Mouse (Mus musculus) left cerebral cortex, adult 2 months (tissue): ENCODE results near the gene Fosl1. TPM values are rescaled to one million over a fixed set of nuclear protein-coding genes. Genes with fewer than 3 reads are reported as not detected.

ENCODE experiments used
- DNase-seq, 2 experiments: peaks; one replicate each; pipeline ENCODE4 v3.0.0; 2021 to 2022; ENCODE audit warnings: low spot score in 2 of 2, mixed read lengths in 1 of 2; ENCODE audit errors: extremely low spot score in 1 of 2
- H3K27ac ChIP-seq: fragments of 200-600 bp; 2 replicates; pipeline ENCODE4 v1.8.1; 2022
- H3K4me3 ChIP-seq: fragments of 200-600 bp; 2 replicates; pipeline ENCODE4 v1.8.1; 2022
- CTCF ChIP-seq: fragments of 200-600 bp; IDR thresholded peaks from 2 replicates; pipeline ENCODE4 v1.8.1; 2022; ENCODE audit warnings: antibody characterized with exemption, mild to moderate bottlenecking, moderate library complexity
- intact Hi-C: fragments of 180-260 bp; cut with DNase I; formaldehyde crosslinking; loops from one replicate; pipeline ENCODE4 v1.15.1; 2025
- total RNA-seq, 2 experiments: library from RNA; stranded (reverse); gene quantifications; 2 replicates each; pipeline ENCODE4 v1.2.3; 2021

Gene Fosl1
- total RNA-seq, 2 experiments from 2014 or later, result 0.65 TPM; not detected in 1

DNA sequence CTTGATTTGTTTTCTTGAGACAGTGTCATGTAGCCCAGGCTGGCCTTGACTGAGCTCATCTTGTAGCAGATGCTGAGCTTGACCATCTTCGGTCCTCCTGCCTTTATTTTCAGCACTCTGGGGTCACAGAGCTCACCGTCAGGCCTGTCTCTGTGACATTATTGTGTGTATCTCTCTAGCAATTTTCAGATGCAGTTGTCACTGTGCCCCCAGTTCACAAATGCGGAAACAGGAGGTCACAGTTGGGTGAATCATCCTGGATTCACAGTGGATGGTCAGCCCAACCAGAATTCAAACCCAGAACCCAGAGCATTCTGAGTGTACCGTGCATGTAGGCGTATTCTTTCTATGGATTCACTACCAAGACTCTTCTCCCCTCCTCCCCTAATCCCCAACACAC lies 1.6 kb upstream of the Fosl1 start:
- Histone ChIP-seq H3K4me3 (no peak overlapping the region), H3K27ac (no peak overlapping the region)
- no peak for TF ChIP-seq CTCF
- no peak for DNase-seq
- intact Hi-C loops, result no loop called here

DNA sequence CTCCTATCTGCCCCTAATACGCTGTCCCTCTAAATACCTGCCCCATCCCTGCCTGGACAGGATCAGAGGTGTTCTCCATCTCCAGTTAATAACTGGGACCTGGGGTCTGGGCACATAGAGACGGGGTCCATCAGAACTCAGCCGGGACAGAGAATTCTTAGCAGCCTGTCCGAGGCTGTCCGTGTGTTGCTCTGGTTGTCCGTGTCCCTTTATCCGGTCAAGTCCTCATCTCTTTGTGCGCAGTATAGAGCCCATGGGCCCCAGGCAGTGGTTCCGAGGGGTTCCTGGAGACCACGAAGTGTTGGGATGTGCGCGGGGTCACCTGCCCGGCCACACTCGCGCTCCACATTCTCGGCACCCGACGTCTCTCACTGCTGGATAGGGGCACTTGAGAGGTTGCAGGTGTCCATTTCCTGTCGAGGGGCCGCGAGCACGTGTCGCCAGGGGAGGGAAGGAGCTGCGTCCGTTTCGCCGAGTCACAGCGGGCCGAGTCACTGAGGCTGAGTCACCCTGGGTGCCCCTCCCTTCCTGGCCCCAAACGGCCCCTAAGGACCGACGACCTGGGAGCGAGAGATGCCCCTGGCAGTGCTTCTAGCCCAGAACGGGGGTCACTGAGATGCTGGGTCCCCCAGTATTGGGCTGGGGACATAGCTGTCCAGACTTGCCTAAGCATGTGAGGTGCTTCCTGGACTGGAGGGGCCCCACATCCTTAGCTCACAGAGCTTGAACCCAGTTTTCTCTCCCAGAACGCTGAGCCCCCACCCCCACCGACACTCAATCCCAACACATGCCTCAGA lies 1.2 kb downstream of the Fosl1 start:
- DNase-seq, result no peak
- Histone ChIP-seq H3K27ac (no peak overlapping the region), H3K4me3 (peak overlapping the region; percentile 66; the same call in 1 of the 2 replicates)
- no peak for TF ChIP-seq CTCF
- intact Hi-C loops, result no loop called here

DNA sequence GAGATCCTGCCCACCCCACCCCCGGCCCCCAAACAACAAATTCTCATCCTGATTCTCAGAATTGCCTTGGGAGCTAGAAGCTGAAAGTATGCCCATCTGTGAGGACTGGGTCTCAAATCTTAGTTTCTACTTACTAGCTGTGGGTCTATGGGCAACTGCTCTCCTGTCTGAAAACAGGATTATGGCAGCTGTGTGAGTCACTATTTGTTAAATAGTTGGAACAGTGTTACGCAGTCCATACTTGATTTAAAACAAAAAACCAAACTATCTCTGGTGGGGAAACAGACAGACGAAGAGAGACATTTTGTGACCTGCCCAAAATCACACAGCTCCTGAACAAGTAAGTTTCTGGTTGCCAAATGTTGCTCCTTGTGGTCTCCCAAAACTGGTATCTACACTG lies 2.3 kb downstream of the Fosl1 start:
- Histone ChIP-seq H3K27ac (no peak overlapping the region), H3K4me3 (no peak overlapping the region)
- TF ChIP-seq CTCF, result no peak
- DNase-seq, result no peak
- intact Hi-C loops, result no loop called here

DNA sequence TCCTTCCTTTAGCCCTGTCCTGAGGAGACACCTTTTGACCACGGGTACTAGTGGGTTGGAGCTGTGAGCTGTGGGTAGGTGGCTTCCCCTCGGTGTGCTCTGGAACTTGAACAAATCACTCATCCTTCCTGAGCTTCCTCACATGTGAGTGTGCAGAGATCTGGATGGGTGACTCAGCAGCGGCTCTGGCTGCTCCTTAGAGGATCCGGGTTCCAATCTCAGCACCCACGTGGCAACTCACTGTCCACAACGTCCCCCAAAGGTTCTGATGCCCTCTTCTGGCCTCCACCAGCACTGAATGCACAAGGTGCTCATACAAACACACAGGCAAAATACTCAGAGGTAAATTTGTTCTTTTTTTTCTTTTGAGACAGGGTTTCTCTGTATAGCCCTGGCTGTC lies 4.4 kb downstream of the Fosl1 start:
- H3K27ac ChIP-seq, result no peak overlapping the region
- no peak; the same call in 1 of the 2 replicates for TF ChIP-seq CTCF
- H3K4me3 ChIP-seq, result no peak overlapping the region
- intact Hi-C loops, result no loop called here
- DNase-seq, result no peak

DNA sequence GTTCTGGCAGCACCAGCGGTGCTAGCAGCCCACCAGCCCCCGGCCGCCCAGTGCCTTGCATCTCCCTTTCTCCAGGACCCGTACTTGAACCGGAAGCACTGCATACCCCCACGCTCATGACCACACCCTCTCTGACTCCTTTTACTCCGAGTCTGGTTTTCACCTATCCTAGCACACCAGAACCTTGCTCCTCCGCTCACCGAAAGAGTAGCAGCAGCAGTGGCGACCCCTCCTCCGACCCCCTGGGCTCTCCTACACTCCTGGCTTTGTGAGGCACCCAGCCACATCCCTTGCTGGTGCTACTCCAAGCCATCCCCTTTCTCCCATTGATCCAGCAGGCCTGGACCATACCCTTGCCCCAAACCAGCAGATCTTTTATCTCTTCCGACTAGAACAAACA lies 7.7 kb downstream of the Fosl1 start:
- no peak for DNase-seq
- Histone ChIP-seq H3K4me3 (peak overlapping the region; percentile 63), H3K27ac (no peak overlapping the region)
- no peak for TF ChIP-seq CTCF
- intact Hi-C loops, result no loop called here

DNA sequence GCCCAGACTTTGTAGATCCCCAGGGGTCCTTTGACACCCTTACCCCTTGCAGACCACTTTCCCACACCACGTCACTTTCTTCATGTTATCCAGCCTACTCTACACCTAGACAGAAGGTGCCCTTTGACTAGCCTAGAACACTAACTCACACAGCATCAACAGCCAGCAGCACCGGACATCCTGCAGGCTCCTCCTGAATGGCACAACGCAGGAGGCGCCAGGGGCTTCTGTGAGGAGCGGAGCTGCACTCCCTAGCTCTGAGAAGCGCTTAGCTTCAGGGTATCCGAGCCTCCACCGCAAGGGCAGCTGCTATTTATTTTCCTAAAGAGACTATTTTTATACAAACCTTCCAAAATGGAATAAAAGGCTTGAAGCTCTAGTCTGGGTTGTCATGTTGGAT lies 8.2 kb downstream of the Fosl1 start:
- H3K4me3 ChIP-seq, result peak overlapping the region; percentile 63
- H3K27ac ChIP-seq, result peak overlapping the region; percentile 99
- DNase-seq, result no peak
- intact Hi-C loops, result no loop called here
- no peak for TF ChIP-seq CTCF

DNA sequence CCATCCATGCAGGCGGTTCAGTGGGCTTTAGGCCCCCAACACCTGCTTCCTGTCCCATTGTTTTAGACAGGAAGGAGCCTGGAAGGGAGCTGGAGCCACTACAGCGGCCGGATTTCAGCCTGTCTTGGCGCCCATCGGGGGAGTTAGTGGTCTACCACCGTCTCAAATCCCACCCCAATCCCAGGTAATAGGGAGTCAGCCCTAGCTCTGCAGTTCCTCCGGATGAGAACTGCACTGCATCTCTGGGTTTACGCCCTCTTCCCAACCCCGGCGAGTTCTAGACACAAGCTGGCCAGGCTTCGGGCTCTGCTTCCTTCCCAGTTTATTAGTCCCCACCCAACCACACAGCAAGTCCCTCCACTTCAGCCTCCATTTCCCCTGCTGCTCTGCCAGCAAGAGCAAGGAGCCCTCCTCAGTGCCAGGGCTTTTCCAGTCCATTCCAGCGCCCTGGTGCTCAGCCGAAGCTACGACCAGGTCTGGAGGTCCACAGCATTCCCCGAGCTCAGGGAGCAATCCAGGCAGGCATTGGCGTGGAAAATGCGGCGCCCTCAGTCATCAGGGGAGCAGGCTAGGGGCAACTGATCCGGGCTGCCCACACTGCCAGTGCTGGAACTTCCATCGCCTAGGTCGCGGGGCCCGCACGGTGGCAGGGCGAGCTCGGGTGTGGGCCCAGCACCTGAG lies 9.0 kb downstream of the Fosl1 start:
- no peak for TF ChIP-seq CTCF
- intact Hi-C loops, result loop anchor here (2.0 kb wide), 2 partner anchors 32 kb away; partner anchors contain the start of genes AI837181, Drap1 and Mus81
- no peak for DNase-seq
- Histone ChIP-seq H3K27ac (peak overlapping the region; percentile 99), H3K4me3 (peak overlapping the region; percentile 63)

DNA sequence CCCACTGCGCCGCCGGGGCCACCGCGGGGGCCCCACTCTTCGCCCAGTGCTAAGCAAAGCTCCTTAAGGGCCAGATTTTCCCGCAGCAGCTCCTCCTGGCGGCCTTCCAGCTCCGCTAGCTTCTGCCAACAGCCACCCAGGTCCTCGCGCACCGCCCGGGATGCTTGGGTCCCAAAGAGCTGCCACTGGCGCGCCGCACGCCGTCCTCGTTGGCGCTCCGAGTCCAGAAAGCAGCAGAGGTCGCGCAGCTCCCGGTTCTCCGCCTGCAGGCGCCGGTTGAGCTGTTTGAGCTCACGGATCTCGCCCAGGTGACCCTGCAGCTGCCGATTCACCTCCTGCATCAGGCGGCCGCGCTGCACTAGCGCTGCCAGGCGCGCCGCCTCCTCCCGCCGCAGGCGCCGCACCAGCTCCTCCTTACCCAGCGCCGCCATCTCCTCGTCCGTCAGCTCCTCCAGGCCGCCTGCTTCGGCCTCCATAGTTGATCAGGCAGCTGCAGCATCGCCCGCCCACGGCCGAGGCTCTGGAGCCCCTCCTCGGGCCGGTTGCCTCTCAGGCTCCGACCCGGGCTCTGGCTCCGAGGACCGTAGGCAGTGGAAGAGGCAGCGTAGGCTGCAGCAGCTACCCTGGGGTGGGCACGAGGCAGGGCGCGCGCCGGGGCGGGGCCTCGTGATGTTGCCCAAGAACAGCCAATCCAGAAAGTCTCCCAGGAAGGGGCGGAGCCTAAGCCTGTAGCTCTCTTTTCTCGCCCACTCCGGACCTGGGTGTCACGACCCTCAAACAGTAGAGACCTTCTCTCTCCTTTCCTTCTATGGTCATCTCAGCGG lies 9.8 kb downstream of the Fosl1 start:
- Histone ChIP-seq H3K27ac (peak overlapping the region; percentile 99), H3K4me3 (peak overlapping the region; percentile 63)
- intact Hi-C loops, result loop anchor here (2.0 kb wide), 2 partner anchors 32 kb away; partner anchors contain the start of genes AI837181, Drap1 and Mus81
- TF ChIP-seq CTCF, result no peak; the same call in none of the 2 replicates
- peak; percentile 94 to 96 for DNase-seq

DNA sequence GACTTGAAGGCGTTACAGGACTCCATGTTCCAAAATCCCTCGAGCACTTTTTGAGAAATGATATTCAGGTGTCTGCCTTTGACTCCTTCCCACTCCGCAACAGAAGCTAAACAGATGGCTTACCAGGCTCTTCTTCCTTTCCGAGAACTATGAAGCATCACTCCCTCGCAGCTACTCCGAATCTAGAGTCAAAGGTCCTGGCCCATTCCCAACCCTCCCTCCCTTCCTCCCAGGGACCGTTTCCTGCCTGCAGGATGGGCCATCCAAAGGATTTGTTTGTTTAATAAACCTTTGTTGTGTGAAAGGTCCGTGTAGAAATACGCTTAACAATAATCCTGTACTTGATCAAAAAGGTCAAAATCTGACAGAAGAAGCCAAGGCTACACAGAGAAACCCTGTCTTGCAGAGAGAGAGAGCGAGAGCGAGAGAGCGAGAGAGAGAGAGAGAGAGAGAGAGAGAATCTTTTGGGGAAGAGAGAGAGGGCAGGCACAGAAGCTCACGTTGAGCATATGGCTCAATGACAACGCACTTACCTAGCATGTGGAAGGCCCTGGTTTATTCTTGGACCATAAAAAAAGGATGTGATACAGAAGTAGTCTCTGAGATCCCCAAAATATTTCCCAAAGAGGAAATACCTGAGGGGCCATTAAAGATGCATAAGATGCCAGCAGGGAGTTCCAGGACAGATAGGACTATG lies 10.5 kb downstream of the Fosl1 start, which contains the start of gene Ccdc85b:
Ccdc85b (minus strand) TSS at position 149 of the 697 bp plus-strand sequence.
- H3K27ac ChIP-seq, result peak within 1 kb of the TSS; percentile 99
- peak within 1 kb of the TSS; percentile 63 for H3K4me3 ChIP-seq
- intact Hi-C loops, result loop anchor here (2.0 kb wide), 2 partner anchors 31 to 33 kb away; partner anchors contain the start of genes AI837181, Drap1 and Mus81
- TF ChIP-seq CTCF, result no peak
- DNase-seq, result no peak

DNA sequence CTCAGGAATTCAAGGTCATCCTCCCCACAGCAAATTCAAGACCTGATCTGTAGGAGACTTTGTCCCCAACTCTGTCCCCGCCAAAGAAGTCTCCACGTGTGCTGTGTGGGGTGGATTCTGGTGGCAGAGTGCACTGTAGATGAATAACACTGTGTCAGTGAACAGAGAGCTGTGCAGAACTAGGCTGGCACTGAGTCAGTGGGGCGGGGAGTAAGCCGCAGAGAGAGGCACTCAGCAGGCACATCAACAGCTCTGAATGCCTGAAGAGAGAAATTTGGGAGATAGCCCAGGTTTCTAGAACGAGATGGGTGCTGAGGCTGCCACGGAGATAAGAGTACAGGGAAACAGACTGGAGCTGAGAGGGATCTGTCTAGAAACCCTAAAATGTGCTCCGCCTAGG lies 11.7 kb downstream of the Fosl1 start:
- no peak for TF ChIP-seq CTCF
- no peak for DNase-seq
- intact Hi-C loops, result no loop called here
- Histone ChIP-seq H3K4me3 (no peak overlapping the region), H3K27ac (peak overlapping the region; percentile 99)

DNA sequence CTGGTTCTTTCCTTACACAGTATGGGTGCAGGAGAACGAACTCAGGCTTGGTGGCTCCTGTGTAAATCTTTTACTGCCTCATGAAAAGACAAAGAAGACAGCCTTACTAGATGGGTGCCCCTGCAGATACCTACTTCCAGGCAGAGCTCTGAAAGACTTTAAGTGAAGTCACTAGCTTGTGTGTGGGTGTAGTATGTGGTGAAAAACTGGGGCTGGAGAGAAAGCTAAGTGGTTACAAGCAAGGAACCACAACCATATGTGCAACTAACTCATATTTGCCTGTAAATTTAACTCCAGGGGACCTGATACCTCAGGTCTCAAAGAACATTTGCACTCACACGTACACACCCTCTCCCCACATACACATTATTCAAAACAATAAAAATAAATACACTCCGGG lies 12.5 kb downstream of the Fosl1 start:
- Histone ChIP-seq H3K27ac (peak overlapping the region; percentile 90), H3K4me3 (peak overlapping the region; percentile 84)
- no peak for TF ChIP-seq CTCF
- intact Hi-C loops, result loop anchor here (5.0 kb wide), 1 partner anchor 107 kb away; the partner anchor contains the start of gene Ap5b1
- no peak for DNase-seq
